Mouse (Mus musculus): ENCODE data around the gene Iqcn.

The Iqcn gene

GRCm38 (mm10) chr8:70755661-70756475 lies 52.6 kb downstream of the Iqcn start:
- DNase-seq (ENCODE audit: low spot score) = no peak

DNA sequence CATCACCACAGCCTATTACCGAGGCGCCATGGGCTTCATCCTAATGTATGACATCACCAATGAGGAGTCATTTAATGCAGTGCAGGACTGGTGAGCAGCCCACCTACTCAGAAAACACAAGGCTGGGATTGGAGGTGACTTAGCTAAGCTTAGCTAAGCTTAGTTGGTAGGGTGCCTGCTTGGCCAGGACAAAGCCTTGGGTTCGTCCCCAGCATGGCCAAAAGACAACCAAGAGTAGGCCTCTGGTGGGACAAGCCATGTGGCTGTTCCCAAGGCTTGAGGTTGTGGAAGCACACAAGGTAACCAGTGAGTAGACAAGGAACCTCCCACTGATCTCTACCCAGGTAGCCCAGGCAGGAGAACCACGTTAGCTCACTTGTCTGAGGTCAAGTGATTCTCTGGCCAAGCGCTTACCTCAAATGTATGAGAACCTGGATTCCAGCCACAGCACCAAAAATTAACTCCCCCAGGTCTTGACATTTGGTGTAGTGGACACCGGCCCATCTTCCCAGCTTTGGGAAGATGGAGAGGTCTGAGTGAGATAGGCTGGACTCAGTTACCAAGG lies 53.3 kb downstream of the Iqcn start:
- no peak for DNase-seq (ENCODE audit: low spot score)

- DNase-seq (ENCODE audit: low spot score) = peak; percentile 64
Measured at GRCm38 (mm10) chr8:70757523-70758307, 54.5 kb downstream of the Iqcn start.

- no peak for DNase-seq (ENCODE audit: low spot score)
Measured at GRCm38 (mm10) chr8:70758308-70758615, 55.0 kb downstream of the Iqcn start.

DNA sequence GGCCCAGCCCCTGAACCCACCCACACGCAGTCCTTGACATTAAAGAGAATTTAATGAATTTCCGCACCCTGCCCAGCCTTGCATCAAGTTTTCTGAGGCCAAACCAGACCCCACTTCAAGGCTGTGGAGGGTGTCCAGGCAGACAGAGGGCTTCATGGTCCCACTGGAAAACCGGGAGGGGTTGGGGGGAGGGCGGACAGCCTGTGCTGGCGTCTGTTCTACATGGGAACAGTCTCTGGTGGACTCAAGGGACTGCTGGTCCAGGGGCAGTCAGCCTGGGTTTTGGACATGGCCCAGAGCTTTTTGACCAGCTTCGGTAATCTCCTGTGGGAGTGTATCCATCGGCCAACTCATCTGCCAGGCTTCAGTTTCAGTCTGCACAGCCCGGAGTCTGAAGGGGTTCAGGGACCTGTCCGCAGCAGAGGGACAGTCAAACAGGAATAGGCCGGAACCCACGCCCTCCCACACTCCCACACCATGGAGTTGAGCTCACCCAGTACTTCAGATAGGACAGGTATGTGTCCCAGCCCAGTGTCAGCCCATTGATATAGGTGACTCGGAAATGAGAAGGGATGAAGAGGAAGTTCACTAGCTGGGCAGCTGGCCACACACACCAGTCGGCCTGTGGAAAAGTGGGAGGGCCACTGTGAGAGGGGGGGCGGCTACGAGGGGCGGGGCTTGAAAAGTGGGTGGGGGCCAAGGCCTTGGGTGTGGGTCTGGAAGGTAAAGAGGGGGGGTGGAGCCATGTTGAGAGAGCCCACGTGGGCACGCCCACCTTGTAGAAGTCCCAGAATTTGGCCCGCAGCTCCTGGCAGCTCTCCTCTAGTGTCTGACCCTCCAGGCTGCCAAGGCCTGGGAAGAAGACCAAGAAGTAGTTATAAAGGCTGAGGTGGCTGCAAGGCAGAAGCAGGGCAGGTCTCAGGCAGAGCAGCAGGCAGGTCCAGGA lies 55.6 kb downstream of the Iqcn start:
- no peak for DNase-seq (ENCODE audit: low spot score)

- DNase-seq (ENCODE audit: low spot score) = no peak
Measured at GRCm38 (mm10) chr8:70760350-70760749, 57.1 kb downstream of the Iqcn start.

GRCm38 (mm10) chr8:70760775-70761406 lies 57.6 kb downstream of the Iqcn start, which contains the start of gene Mpv17l2:
Gene Mpv17l2, minus strand, starts transcription at chr8:70760946.
- peak; percentile 99 for DNase-seq (ENCODE audit: low spot score)

DNA sequence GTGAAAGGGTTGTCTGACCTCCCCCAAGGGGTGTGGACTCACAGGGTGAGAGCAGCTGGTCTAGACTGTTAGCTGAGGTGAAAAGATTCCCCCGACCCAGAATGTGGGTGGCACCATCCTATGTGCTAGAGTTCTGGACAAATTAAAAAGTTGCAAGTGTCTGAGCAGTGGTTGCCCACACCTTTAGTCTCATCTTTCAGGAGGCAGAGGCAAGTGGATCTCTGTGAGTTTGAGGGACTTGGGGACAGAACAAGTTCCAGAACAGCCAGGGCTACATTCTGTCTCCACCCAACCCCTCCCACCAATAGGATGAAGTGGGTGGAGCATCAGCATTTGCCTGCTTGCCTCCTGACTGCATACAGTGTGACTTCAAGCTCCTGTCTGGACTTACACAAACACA lies 58.9 kb downstream of the Iqcn start:
- DNase-seq (ENCODE audit: low spot score) = no peak

- peak; percentile 74 for DNase-seq (ENCODE audit: low spot score)
Measured at GRCm38 (mm10) chr8:70763354-70763753, 60.1 kb downstream of the Iqcn start.

DNA sequence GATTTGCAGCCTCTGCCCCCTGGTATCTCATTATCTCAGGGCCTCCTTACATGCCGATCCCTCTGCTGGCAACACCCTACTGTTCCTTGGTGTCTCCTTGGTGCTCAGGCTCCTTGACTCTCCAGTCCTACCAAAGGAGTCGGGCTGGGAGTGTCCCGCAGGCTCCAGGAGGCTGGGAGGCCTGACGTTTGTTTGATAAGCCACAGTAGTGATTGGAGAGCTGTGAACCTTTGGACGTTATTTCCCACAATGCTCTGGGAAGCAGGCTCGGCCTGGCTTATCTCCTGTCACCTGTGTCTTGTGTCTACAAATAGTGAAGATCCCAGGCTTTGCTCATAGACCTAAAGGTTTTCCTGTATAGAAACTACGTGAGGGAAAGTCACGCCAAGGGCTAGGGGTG lies 60.8 kb downstream of the Iqcn start:
- DNase-seq (ENCODE audit: low spot score) = no peak

GRCm38 (mm10) chr8:70764676-70765075 lies 61.4 kb downstream of the Iqcn start:
- no peak for DNase-seq (ENCODE audit: low spot score)

DNA sequence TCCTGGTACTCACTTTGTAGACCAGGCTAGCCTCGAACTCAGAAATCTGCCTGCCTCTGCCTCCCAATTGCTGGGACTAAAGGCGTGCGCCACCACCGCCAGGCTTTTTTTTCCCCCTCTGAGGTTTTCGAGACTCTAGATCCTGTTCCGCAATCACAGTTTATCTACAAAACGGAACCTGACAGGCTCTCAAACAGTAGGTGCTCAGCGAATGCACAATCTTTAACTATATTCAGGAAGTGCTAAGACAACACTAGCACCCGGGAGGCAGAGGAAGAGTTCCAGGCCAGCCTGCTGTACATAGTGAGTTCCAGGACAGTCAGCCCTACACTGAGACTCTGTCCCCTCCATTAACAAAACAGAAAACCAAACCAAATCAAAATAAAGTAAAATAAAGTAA lies 62.1 kb downstream of the Iqcn start:
- DNase-seq (ENCODE audit: low spot score) = no peak

DNA sequence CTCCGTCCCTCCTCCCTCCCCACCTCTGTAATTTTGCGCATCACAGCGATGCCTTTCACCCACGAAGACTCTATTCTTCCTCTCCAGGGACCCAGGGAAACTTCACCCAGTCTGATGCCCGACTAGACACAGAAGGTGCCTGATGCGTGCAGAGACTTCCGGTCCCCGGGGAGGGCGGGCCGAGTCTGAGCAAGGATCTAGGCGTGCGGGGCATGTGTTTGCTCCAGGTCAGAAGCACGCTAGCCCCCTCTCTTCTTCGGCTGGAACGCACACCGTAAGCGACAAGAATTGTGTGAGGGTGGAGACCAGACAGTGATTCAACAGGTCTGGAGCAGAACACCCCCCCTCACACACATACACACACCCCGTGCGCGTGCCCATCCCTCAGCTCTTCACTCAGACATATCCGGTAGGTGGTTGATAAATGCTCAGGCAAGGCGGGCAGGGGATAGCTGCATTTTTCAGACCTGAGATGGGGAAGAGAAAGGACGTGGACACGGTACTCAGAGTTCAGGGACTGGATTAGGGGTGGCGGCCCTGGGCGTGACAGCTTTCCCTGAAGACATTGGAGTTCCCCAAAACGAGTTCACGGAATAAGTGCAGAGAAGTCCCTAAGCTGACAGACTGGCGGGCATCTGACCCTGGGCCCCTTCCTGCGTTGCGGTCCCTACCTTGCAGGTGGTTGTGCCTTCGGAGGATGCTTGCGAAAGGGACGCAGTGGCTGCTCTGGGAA lies 62.7 kb downstream of the Iqcn start:
- DNase-seq (ENCODE audit: low spot score) = peak; percentile 56

DNA sequence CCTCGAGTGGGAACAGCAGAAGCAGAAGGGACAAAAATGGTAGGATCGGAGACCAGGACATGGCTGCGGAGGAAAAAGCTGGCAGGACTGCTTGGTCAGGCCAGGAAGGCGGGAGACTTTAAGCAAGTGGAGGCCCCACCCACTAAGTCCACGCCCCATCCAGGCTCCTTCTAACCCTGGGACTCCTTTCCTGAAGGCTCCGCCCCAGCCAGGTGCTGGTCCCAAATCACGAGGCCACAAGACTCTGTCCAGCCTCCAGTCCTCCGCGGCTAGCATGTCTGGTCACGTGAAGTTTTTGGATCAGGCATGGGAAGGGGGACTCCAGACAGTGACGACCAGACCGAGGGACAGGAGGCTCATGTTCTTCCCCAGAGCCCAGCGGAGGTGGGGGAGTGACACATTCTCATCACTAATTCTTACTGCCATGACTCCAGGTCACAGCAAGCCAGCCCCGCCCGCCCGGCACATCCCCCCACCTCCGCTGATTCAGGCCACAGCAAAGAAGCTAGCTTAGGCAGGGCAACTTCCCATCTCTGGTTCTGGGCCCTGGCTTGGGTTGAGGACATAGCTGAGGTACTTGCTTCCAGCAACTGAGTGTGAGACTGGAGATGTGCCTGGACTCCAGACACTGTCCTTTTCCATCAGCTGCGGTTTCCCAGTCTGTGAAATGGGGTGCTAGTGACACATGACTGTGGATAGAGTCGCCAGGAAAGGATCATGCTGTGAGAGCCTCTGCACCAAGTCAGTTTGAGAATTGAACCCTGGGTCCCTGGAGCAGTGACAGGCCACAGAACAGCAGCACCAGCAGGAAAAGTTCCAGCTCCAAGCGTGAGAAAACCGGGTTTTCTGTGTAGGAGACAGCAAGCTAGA lies 63.5 kb downstream of the Iqcn start:
- DNase-seq (ENCODE audit: low spot score) = peak; percentile 81

All from embryo, embryonic 10.5 days (tissue).